Mouse (Mus musculus) kidney, postnatal 4 days (tissue): ENCODE data around the gene Acsl5.

Experiments
- DNase-seq, 2 experiments: peaks; one replicate each; pipeline ENCODE4 v3.0.0; 2021; ENCODE audit warnings: mixed read lengths in 2 of 2

The Acsl5 gene

GRCm38 (mm10) chr19:55336441-55336840, 84.7 kb downstream of the Acsl5 start:
- DNase-seq = no peak

- no peak for DNase-seq
These were observed 85.3 kb downstream of the Acsl5 start for GRCm38 (mm10) chr19:55337066-55337465.

- no peak for DNase-seq
These were observed 85.9 kb downstream of the Acsl5 start for GRCm38 (mm10) chr19:55337664-55338063.

- DNase-seq = no peak
These were observed 88.8 kb downstream of the Acsl5 start for GRCm38 (mm10) chr19:55340521-55340920.

- no peak for DNase-seq
These were observed 89.6 kb downstream of the Acsl5 start for GRCm38 (mm10) chr19:55341377-55341776.

GRCm38 (mm10) chr19:55342423-55342822, 90.7 kb downstream of the Acsl5 start:
- no peak for DNase-seq

- no peak for DNase-seq
These were observed 91.5 kb downstream of the Acsl5 start for GRCm38 (mm10) chr19:55343274-55343673.
